Mouse (Mus musculus): ENCODE data around the gene Mrpl54. TPM values are rescaled to one million over a fixed set of nuclear protein-coding genes. Genes with fewer than 3 reads are reported as not detected.

Mrpl54 gene
- polyA plus RNA-seq, 1 experiment from 2014 or later = 136 TPM

Small RNA genes lying within 50 kb of the gene (microRNA-seq; reads per million reads assigned to microRNA genes)
- 10.0 reads per million, percentile 17 among the genes with 10 or more reads in this experiment for gene Mir3057

Other genes with a start within 250 kb of the Mrpl54 start
- 24.0 and 28.8 TPM in 2 replicates for gene Diras1, start 241.3 kb downstream of the Mrpl54 start, polyA plus RNA-seq (2014; fragmentation: Nextera tagmentation; extraction: Ambion mirVana)
- gene Slc39a3, start 229.5 kb downstream of the Mrpl54 start, polyA plus RNA-seq (2014; fragmentation: Nextera tagmentation; extraction: Ambion mirVana) = 26.7 and 34.6 TPM in 2 replicates
- 264 and 279 TPM in 2 replicates for gene Sgta, start 206.8 kb downstream of the Mrpl54 start, polyA plus RNA-seq (2014; fragmentation: Nextera tagmentation; extraction: Ambion mirVana)
- gene Thop1, start 196.9 kb downstream of the Mrpl54 start, polyA plus RNA-seq (2014; fragmentation: Nextera tagmentation; extraction: Ambion mirVana) = 33.3 and 36.8 TPM in 2 replicates
- gene Creb3l3, start 168.1 kb downstream of the Mrpl54 start, polyA plus RNA-seq (2014; fragmentation: Nextera tagmentation; extraction: Ambion mirVana) = 0.15 and 0.61 TPM in 2 replicates
- 219 and 228 TPM in 2 replicates for gene Map2k2, start 161.0 kb downstream of the Mrpl54 start, polyA plus RNA-seq (2014; fragmentation: Nextera tagmentation; extraction: Ambion mirVana)
- gene Zbtb7a, start 131.7 kb downstream of the Mrpl54 start, polyA plus RNA-seq (2014; fragmentation: Nextera tagmentation; extraction: Ambion mirVana) = 11.0 and 12.6 TPM in 2 replicates
- 48.4 and 51.4 TPM in 2 replicates for gene Pias4, start 99.0 kb downstream of the Mrpl54 start, polyA plus RNA-seq (2014; fragmentation: Nextera tagmentation; extraction: Ambion mirVana)
- 373 and 452 TPM in 2 replicates for gene Eef2, start 90.3 kb downstream of the Mrpl54 start, polyA plus RNA-seq (2014; fragmentation: Nextera tagmentation; extraction: Ambion mirVana)
- 64.5 and 67.3 TPM in 2 replicates for gene Dapk3, start 83.9 kb downstream of the Mrpl54 start, polyA plus RNA-seq (2014; fragmentation: Nextera tagmentation; extraction: Ambion mirVana)
- gene 4930442H23Rik, start 83.1 kb downstream of the Mrpl54 start, polyA plus RNA-seq (2014; fragmentation: Nextera tagmentation; extraction: Ambion mirVana) = not detected in 2 replicates
- not detected in 2 replicates for gene Nmrk2, start 64.9 kb downstream of the Mrpl54 start, polyA plus RNA-seq (2014; fragmentation: Nextera tagmentation; extraction: Ambion mirVana)
- gene Atcay, start 36.1 kb downstream of the Mrpl54 start, polyA plus RNA-seq (2014; fragmentation: Nextera tagmentation; extraction: Ambion mirVana) = 73.9 and 84.8 TPM in 2 replicates
- 21.1 and 25.1 TPM in 2 replicates for gene Zfr2, start 33.8 kb downstream of the Mrpl54 start, polyA plus RNA-seq (2014; fragmentation: Nextera tagmentation; extraction: Ambion mirVana)
- gene Matk, start 14.0 kb downstream of the Mrpl54 start, polyA plus RNA-seq (2014; fragmentation: Nextera tagmentation; extraction: Ambion mirVana) = 21.8 and 37.6 TPM in 2 replicates
- 26.1 and 27.8 TPM in 2 replicates for gene Apba3, start within 50 bp of the Mrpl54 start, polyA plus RNA-seq (2014; fragmentation: Nextera tagmentation; extraction: Ambion mirVana)
- 2.6 and 4.4 TPM in 2 replicates for gene Tjp3, start 24.6 kb upstream of the Mrpl54 start, polyA plus RNA-seq (2014; fragmentation: Nextera tagmentation; extraction: Ambion mirVana)
- gene Pip5k1c, start 26.0 kb upstream of the Mrpl54 start, polyA plus RNA-seq (2014; fragmentation: Nextera tagmentation; extraction: Ambion mirVana) = 133 and 140 TPM in 2 replicates
- gene Cactin, start 54.2 kb upstream of the Mrpl54 start, polyA plus RNA-seq (2014; fragmentation: Nextera tagmentation; extraction: Ambion mirVana) = 14.3 and 18.7 TPM in 2 replicates
- gene Tbxa2r, start 61.8 kb upstream of the Mrpl54 start, polyA plus RNA-seq (2014; fragmentation: Nextera tagmentation; extraction: Ambion mirVana) = 1.9 and 4.6 TPM in 2 replicates
- gene Gipc3, start 76.3 kb upstream of the Mrpl54 start, polyA plus RNA-seq (2014; fragmentation: Nextera tagmentation; extraction: Ambion mirVana) = 0.05 and 0.08 TPM in 2 replicates
- 29.9 and 38.0 TPM in 2 replicates for gene Hmg20b, start 83.5 kb upstream of the Mrpl54 start, polyA plus RNA-seq (2014; fragmentation: Nextera tagmentation; extraction: Ambion mirVana)
- 8.4 and 8.7 TPM in 2 replicates for gene Mfsd12, start 90.6 kb upstream of the Mrpl54 start, polyA plus RNA-seq (2014; fragmentation: Nextera tagmentation; extraction: Ambion mirVana)
- gene 4930404N11Rik, start 98.9 kb upstream of the Mrpl54 start, polyA plus RNA-seq (2014; fragmentation: Nextera tagmentation; extraction: Ambion mirVana) = 0.39 and 0.42 TPM in 2 replicates
- gene Fzr1, start 111.6 kb upstream of the Mrpl54 start, polyA plus RNA-seq (2014; fragmentation: Nextera tagmentation; extraction: Ambion mirVana) = 114 and 125 TPM in 2 replicates
- gene Dohh, start 117.5 kb upstream of the Mrpl54 start, polyA plus RNA-seq (2014; fragmentation: Nextera tagmentation; extraction: Ambion mirVana) = 61.0 and 68.0 TPM in 2 replicates
- 4.3 and 6.3 TPM in 2 replicates for gene Gm48551, start 117.5 kb upstream of the Mrpl54 start, polyA plus RNA-seq (2014; fragmentation: Nextera tagmentation; extraction: Ambion mirVana)
- 2.0 and 4.4 TPM in 2 replicates for gene Gm48552, start 122.1 kb upstream of the Mrpl54 start, polyA plus RNA-seq (2014; fragmentation: Nextera tagmentation; extraction: Ambion mirVana)
- gene Smim24, start 126.1 kb upstream of the Mrpl54 start, polyA plus RNA-seq (2014; fragmentation: Nextera tagmentation; extraction: Ambion mirVana) = 1.3 and 2.0 TPM in 2 replicates
- gene Nfic, start 188.7 kb upstream of the Mrpl54 start, polyA plus RNA-seq (2014; fragmentation: Nextera tagmentation; extraction: Ambion mirVana) = 21.9 and 25.0 TPM in 2 replicates
- gene Celf5, start 215.8 kb upstream of the Mrpl54 start, polyA plus RNA-seq (2014; fragmentation: Nextera tagmentation; extraction: Ambion mirVana) = 50.6 and 64.4 TPM in 2 replicates
- gene Ncln, start 229.5 kb upstream of the Mrpl54 start, polyA plus RNA-seq (2014; fragmentation: Nextera tagmentation; extraction: Ambion mirVana) = 62.6 and 62.7 TPM in 2 replicates
- gene S1pr4, start 233.2 kb upstream of the Mrpl54 start, polyA plus RNA-seq (2014; fragmentation: Nextera tagmentation; extraction: Ambion mirVana) = 0.29 and 0.79 TPM in 2 replicates

All from neural tube, embryonic 14.5 days (tissue).